Mouse (Mus musculus): ENCODE data around the gene Lrrtm3.

DNA sequence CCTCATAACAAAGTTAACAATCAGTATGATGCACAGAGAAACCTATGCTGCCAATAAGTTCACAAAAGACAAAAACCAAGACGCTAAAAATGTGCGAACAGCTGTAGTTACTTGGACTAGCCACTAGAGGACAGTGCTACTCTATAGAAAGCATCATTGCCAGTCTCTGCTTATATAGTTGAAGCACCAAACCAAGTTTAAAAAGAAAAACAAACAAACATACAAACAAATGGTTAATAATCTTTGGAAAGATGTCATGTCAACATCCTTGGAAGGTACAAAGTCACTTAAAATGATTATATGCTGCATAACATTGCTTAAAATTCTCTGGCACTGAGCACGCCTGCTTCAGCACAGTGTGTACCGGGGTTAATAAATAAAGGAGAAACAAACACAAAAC lies 5.6 kb downstream of the Lrrtm3 start:
- TF ChIP-seq POLR2A (IDR thresholded peaks at IDR 0.05; ENCODE audit: insufficient read depth, low read depth, low read length) (no peak), CTCF (IDR thresholded peaks at IDR 0.05) (no peak)

All from heart, adult 2 months (tissue).